Mouse (Mus musculus) embryonic facial prominence, embryonic 13.5 days (tissue): ENCODE measurements around the gene Aspg. TPM values are rescaled to one million over a fixed set of nuclear protein-coding genes. Genes with fewer than 3 reads are reported as not detected.
A peak's percentile ranks its signal among the peaks of the same experiment; 100 is the strongest.

Experiments
- ATAC-seq: fragments of 200-750 bp; cut with Nextera tagmentation; 2 replicates; pipeline ENCODE4 v1.8.0; 2017; ENCODE audit warnings: low read depth; ENCODE audit not compliant: insufficient number of reproducible peaks, insufficient read depth, low FRiP score, low TSS enrichment
- H3K27ac ChIP-seq: fragments of 300-500 bp; sonication (generic); 2 replicates; pipeline ENCODE4 v1.5.1; 2015; ENCODE audit warnings: moderate library complexity, mild to moderate bottlenecking, inconsistent platforms
- H3K27me3 ChIP-seq: fragments of 300-500 bp; sonication (generic); 2 replicates; pipeline ENCODE4 v1.6.1; 2015; ENCODE audit warnings: mild to moderate bottlenecking, inconsistent platforms
- H3K36me3 ChIP-seq: fragments of 300-500 bp; sonication (generic); 2 replicates; pipeline ENCODE4 v1.6.1; 2015; ENCODE audit warnings: mild to moderate bottlenecking, inconsistent platforms
- H3K4me1 ChIP-seq: fragments of 300-500 bp; sonication (generic); 2 replicates; pipeline ENCODE4 v1.6.1; 2015; ENCODE audit warnings: inconsistent platforms
- H3K4me2 ChIP-seq: fragments of 300-500 bp; sonication (generic); 2 replicates; pipeline ENCODE4 v1.6.1; 2015; ENCODE audit warnings: moderate library complexity, mild to moderate bottlenecking, inconsistent platforms
- H3K4me3 ChIP-seq: fragments of 300-500 bp; sonication (generic); 2 replicates; pipeline ENCODE4 v1.5.1; 2015; ENCODE audit warnings: mild to moderate bottlenecking, inconsistent platforms
- H3K9ac ChIP-seq: fragments of 300-500 bp; sonication (generic); 2 replicates; pipeline ENCODE4 v1.6.1; 2015; ENCODE audit warnings: mild to moderate bottlenecking, inconsistent platforms
- H3K9me3 ChIP-seq: fragments of 300-500 bp; sonication (generic); 2 replicates; pipeline ENCODE4 v1.6.1; 2016; ENCODE audit warnings: inconsistent platforms
- WGBS: fragments of 180-500 bp; shearing (Covaris S2); methylation state at CpG from one replicate; pipeline ENCODE4 v1.1.7; 2015; ENCODE audit warnings: mixed read lengths; 5-methylcytosine and 5-hydroxymethylcytosine counted together
- polyA plus RNA-seq: library from polyadenylated mRNA; unstranded; fragments of >200 nt; fragmentation: Nextera tagmentation; extraction: Ambion mirVana; gene quantifications from 2 replicates; pipeline ENCODE4 v1.2.1, GENCODE M21; 2015

The Aspg gene
- polyA plus RNA-seq, 1 experiment from 2014 or later, result 0.60 TPM

- Histone ChIP-seq H3K27me3 (no peaks in the 10 kb centered on the region; the same call in 1 of the 2 replicates), H3K27ac (no peak overlapping the region), H3K4me2 (no peak overlapping the region), H3K9ac (no peak overlapping the region), H3K4me3 (no peak overlapping the region), H3K9me3 (no peaks in the 10 kb centered on the region), H3K4me1 (peaks cover 16% of the 10 kb centered on the region), H3K36me3 (no peaks in the 10 kb centered on the region)
- ATAC-seq, result no peak
- WGBS, result 12% methylated on average over 7 of the region's 7 CpGs
Observed at GRCm38 (mm10) chr12:112113710-112114109, 7.2 kb downstream of the Aspg start.

- H3K4me3 ChIP-seq, result no peak overlapping the region
- peaks cover 16% of the 10 kb centered on the region for H3K4me1 ChIP-seq
- no peaks in the 10 kb centered on the region; the same call in 1 of the 2 replicates for H3K27me3 ChIP-seq
- H3K9ac ChIP-seq, result no peak overlapping the region
- H3K4me2 ChIP-seq, result no peak overlapping the region
- no peaks in the 10 kb centered on the region for H3K9me3 ChIP-seq
- no peak overlapping the region for H3K27ac ChIP-seq
- no peak for ATAC-seq
- WGBS, result 75% methylated on average over 5 of the region's 5 CpGs
- H3K36me3 ChIP-seq, result no peaks in the 10 kb centered on the region
Observed at GRCm38 (mm10) chr12:112117006-112117405, 10.5 kb downstream of the Aspg start.

GRCm38 (mm10) chr12:112117649-112118048 is 11.2 kb downstream of the Aspg start:
- ATAC-seq, result no peak
- H3K4me2 ChIP-seq, result no peak overlapping the region
- H3K9ac ChIP-seq, result no peak overlapping the region
- peaks cover 14% of the 10 kb centered on the region for H3K4me1 ChIP-seq
- H3K36me3 ChIP-seq, result no peaks in the 10 kb centered on the region
- H3K27me3 ChIP-seq, result no peaks in the 10 kb centered on the region; the same call in 1 of the 2 replicates
- 71% methylated on average over 7 of the region's 7 CpGs for WGBS
- no peaks in the 10 kb centered on the region for H3K9me3 ChIP-seq
- no peak overlapping the region for H3K4me3 ChIP-seq
- H3K27ac ChIP-seq, result no peak overlapping the region

GRCm38 (mm10) chr12:112121188-112121587 is 14.7 kb downstream of the Aspg start:
- no peaks in the 10 kb centered on the region for H3K36me3 ChIP-seq
- no peak overlapping the region for H3K9ac ChIP-seq
- no peak for ATAC-seq
- no peak overlapping the region for H3K4me3 ChIP-seq
- H3K27ac ChIP-seq, result no peak overlapping the region
- no peaks in the 10 kb centered on the region for H3K27me3 ChIP-seq
- H3K9me3 ChIP-seq, result no peaks in the 10 kb centered on the region
- peaks cover 8% of the 10 kb centered on the region; the same call in 1 of the 2 replicates for H3K4me1 ChIP-seq
- WGBS, result 80% methylated on average over 3 of the region's 3 CpGs
- H3K4me2 ChIP-seq, result no peak overlapping the region

GRCm38 (mm10) chr12:112125903-112126302 is 19.4 kb downstream of the Aspg start:
- 57% methylated on average over 14 of the region's 14 CpGs for WGBS

GRCm38 (mm10) chr12:112126931-112127635 is 20.6 kb downstream of the Aspg start:
- Histone ChIP-seq H3K36me3 (no peaks in the 10 kb centered on the region), H3K4me3 (no peak overlapping the region), H3K27me3 (peaks cover 24% of the 10 kb centered on the region), H3K27ac (no peak overlapping the region), H3K9me3 (no peaks in the 10 kb centered on the region), H3K9ac (no peak overlapping the region), H3K4me1 (peaks cover 23% of the 10 kb centered on the region), H3K4me2 (no peak overlapping the region)
- ATAC-seq, result no peak
- WGBS, result 61% methylated on average over 14 of the region's 14 CpGs

More at GRCm38 (mm10) chr12:112125903-112126302, 19.4 kb downstream of the Aspg start:
- Histone ChIP-seq H3K27ac (no peak overlapping the region), H3K9ac (no peak overlapping the region), H3K9me3 (no peaks in the 10 kb centered on the region), H3K4me3 (no peak overlapping the region), H3K4me1 (peaks cover 18% of the 10 kb centered on the region), H3K36me3 (no peaks in the 10 kb centered on the region), H3K4me2 (no peak overlapping the region), H3K27me3 (peaks cover 12% of the 10 kb centered on the region)
- no peak for ATAC-seq

GRCm38 (mm10) chr12:112128526-112128925 is 22.0 kb downstream of the Aspg start:
- 76% methylated on average over 4 of the region's 4 CpGs for WGBS
- no peaks in the 10 kb centered on the region for H3K9me3 ChIP-seq
- no peak overlapping the region for H3K9ac ChIP-seq
- H3K4me2 ChIP-seq, result no peak overlapping the region
- peaks cover 23% of the 10 kb centered on the region for H3K4me1 ChIP-seq
- H3K4me3 ChIP-seq, result no peak overlapping the region
- no peak for ATAC-seq
- peak overlapping the region; percentile 5; the same call in 1 of the 2 replicates for H3K27ac ChIP-seq
- H3K36me3 ChIP-seq, result no peaks in the 10 kb centered on the region
- peaks cover 36% of the 10 kb centered on the region for H3K27me3 ChIP-seq

- H3K27me3 ChIP-seq, result peaks cover 36% of the 10 kb centered on the region
- no peak for ATAC-seq
- no peak overlapping the region for H3K4me3 ChIP-seq
- no peaks in the 10 kb centered on the region for H3K9me3 ChIP-seq
- H3K9ac ChIP-seq, result no peak overlapping the region
- H3K4me1 ChIP-seq, result peaks cover 23% of the 10 kb centered on the region
- 49% methylated on average over 6 of the region's 6 CpGs for WGBS
- H3K4me2 ChIP-seq, result peak overlapping the region; percentile 92; the same call in 1 of the 2 replicates
- peak overlapping the region; percentile 78; the same call in 1 of the 2 replicates for H3K27ac ChIP-seq
- H3K36me3 ChIP-seq, result no peaks in the 10 kb centered on the region
Observed at GRCm38 (mm10) chr12:112129300-112129856, 22.9 kb downstream of the Aspg start.

GRCm38 (mm10) chr12:112130161-112130860 is 23.8 kb downstream of the Aspg start:
- no peaks in the 10 kb centered on the region for H3K36me3 ChIP-seq
- H3K27me3 ChIP-seq, result peaks cover 41% of the 10 kb centered on the region
- H3K9ac ChIP-seq, result peak overlapping the region; percentile 81
- under 1% methylated on average over 70 of the region's 79 CpGs for WGBS
- H3K4me1 ChIP-seq, result peaks cover 23% of the 10 kb centered on the region
- H3K4me3 ChIP-seq, result peak overlapping the region; percentile 71
- peak; percentile 32; the same call in 1 of the 2 replicates for ATAC-seq
- H3K9me3 ChIP-seq, result no peaks in the 10 kb centered on the region
- H3K4me2 ChIP-seq, result peak overlapping the region; percentile 92
- H3K27ac ChIP-seq, result peak overlapping the region; percentile 78

- Histone ChIP-seq H3K4me3 (peak overlapping the region; percentile 71), H3K9me3 (no peaks in the 10 kb centered on the region), H3K4me2 (peak overlapping the region; percentile 92), H3K4me1 (peaks cover 21% of the 10 kb centered on the region), H3K27ac (0 out of 2 replicates have a peak overlapping the region, but pooled peaks have one; percentile 7), H3K27me3 (peaks cover 48% of the 10 kb centered on the region), H3K36me3 (no peaks in the 10 kb centered on the region), H3K9ac (peak overlapping the region; percentile 81)
- no peak for ATAC-seq
- WGBS, result 10% methylated on average over 32 of the region's 32 CpGs
Observed at GRCm38 (mm10) chr12:112130957-112131356, 24.5 kb downstream of the Aspg start.

- no peak overlapping the region for H3K4me2 ChIP-seq
- WGBS, result 5% methylated on average over 5 of the region's 5 CpGs
- peaks cover 19% of the 10 kb centered on the region for H3K4me1 ChIP-seq
- H3K36me3 ChIP-seq, result no peaks in the 10 kb centered on the region
- H3K9ac ChIP-seq, result no peak overlapping the region
- no peaks in the 10 kb centered on the region for H3K9me3 ChIP-seq
- H3K27me3 ChIP-seq, result peaks cover 67% of the 10 kb centered on the region
- no peak overlapping the region for H3K27ac ChIP-seq
- no peak overlapping the region for H3K4me3 ChIP-seq
- ATAC-seq, result no peak
Observed at GRCm38 (mm10) chr12:112140231-112140630, 33.8 kb downstream of the Aspg start.
